Mouse (Mus musculus) yolk sac, embryonic 10.5 days (tissue): Measurements from ENCODE around the gene Carmil1.
"Not testable (repeated sequence)": the region's sequence is repeated elsewhere in the genome, so short reads cannot be mapped to it uniquely, and the experiment has no call there.

Source experiments
- DNase-seq: peaks from one replicate; pipeline ENCODE4 v3.0.0-alpha.2; 2017; ENCODE audit warnings: low spot score

Gene Carmil1

DNA sequence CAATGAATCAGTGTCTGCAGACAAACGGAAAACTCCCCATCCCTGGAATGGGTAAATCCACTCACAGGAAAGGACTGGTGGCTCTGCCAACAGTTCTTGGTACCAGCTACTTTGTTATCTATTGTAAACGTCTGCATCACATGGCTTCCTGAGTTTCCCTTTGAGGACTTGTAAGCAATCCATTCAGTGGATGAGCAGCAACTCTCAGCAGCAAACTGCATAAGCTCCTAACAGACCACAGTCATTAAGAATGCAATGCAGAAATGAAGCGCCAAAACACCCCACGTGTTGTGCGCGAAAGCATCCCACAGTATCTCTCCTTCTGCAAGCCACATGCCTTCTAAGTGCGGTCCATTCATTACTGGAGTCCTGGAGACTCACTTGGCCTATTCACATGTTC is 128.0 kb downstream of the Carmil1 start:
- no peak for DNase-seq

DNA sequence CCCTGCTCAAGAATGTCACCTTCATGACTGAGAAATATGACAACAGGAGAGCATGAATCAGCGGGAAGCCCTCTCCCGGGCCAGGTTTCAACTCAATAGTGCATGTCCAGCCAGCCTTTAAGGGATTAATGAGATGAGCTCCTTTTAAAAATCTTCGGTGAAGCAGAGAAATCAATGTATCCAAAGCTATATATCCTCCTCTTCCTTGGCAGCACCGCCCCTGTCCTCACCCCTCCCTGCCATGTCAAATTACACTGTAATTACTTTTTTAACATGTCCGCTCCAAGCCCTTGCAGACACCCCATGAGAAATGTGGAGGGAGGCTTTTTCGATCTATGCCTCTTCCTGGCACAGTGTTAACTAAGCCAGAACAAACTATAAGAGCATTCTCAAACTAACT is 129.3 kb downstream of the Carmil1 start:
- DNase-seq = no peak

DNA sequence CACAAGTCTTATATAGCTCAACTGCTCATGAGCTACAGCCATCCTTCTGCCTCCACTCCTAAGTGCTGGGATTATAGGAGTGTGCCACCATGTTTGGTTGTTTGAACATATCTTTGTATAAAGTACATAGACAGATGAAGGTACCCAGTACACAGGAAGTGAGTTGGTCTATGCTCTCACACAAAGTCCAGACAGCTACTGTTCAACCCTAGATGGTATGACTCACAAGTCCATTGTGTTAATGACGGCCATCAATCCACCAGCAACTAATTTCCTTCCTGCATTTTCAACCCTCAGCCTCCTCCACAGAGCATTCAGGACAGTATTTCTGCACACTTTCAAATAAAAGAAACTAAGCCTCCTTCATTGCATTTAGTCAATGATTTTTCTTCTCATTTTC is 132.0 kb downstream of the Carmil1 start:
- DNase-seq = no peak

DNA sequence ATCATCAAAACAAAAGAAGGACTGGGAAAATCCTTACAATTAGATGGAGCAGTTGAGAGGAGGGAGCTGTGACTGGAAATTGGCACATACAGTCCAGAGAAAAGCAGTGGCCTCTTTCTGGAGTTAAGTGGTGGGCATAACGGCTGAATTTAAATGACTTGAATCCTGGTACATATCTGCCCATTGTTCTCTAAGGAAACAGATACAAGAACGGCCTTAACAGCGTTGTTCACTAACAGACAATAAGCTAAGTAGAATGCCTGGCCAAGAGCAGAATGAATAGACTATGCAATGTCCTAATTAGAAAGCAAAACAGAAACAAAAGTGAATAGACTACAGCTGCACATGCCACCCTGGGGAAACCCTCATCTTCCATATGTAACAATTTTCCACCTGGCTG is 133.6 kb downstream of the Carmil1 start:
- no peak for DNase-seq

DNA sequence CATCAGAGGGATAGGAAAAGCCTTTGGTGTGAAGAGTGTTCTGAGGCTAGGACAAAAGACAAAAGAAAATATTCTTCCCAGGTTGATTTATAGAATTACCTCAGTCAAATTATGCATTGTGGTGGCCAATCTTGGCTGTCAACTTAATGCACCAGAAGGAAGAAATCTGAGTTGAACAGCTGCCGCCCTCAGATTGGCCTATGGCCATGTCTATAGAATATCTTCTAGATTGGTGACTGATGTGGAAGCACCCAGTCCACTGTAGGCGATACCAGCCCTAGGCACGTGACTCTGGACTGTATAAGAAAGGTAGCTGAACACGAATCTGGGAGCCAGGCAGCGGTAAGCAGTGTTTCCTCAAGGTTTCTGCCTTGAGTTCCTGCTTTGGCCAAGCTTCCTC is 134.1 kb downstream of the Carmil1 start:
- DNase-seq = no peak

DNA sequence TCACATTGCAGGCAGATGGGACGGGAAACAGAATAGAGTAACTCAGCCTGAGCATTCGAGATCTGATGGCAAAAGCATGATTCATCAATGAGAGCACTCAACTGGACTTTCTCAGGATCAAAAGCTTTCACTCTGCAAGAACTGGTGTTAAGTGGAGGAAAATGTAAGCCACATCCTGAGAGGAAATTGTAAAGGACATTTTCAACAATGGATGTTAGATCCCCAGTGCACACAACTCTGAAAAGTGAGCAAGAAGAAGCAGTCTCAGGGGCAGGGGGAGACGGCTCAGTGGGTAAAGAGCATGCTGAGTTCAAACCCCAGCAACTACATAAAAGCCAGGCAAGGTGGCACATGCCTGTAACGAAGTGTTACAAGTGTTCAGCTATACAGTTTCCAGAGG is 135.7 kb downstream of the Carmil1 start:
- no peak for DNase-seq

DNA sequence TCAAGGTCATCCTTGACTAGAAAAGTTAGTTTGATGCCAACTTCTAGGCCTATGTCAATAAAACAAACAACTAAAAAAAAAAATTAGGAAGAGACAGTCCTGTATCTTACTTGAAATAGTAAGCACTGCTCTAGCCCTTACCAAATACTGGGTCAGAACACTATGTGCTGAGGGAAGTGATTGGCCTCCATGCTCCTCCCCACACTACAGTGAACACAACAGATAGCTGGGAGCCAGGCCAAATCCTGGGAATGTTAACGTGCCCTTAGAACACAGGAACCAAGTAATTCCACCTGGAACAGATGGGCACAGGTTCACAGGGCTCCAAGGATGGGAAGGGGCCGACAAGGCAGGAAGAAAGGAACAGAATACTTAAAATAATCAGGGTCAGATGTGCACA is 136.5 kb downstream of the Carmil1 start:
- no peak for DNase-seq

DNA sequence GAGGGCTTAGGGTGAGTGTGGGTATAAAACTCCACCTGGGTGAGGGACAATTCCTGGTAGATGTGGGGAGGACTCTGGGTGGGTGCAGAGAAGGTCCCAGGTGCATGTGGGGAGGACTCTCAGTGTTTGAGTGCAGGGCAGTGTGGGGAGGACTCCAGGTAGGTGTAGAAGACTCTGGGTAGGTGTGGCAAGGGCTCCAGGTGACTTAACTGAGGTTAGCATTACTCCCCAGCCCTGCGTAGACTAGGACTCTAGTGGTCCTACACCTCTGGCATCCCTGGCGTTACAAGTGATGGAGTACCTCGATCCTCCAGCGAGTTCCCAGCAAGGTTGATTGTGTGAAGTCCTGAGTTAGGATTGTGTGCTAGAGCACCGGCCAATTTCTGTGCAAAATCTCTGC is 143.8 kb downstream of the Carmil1 start:
- no peak for DNase-seq

DNA sequence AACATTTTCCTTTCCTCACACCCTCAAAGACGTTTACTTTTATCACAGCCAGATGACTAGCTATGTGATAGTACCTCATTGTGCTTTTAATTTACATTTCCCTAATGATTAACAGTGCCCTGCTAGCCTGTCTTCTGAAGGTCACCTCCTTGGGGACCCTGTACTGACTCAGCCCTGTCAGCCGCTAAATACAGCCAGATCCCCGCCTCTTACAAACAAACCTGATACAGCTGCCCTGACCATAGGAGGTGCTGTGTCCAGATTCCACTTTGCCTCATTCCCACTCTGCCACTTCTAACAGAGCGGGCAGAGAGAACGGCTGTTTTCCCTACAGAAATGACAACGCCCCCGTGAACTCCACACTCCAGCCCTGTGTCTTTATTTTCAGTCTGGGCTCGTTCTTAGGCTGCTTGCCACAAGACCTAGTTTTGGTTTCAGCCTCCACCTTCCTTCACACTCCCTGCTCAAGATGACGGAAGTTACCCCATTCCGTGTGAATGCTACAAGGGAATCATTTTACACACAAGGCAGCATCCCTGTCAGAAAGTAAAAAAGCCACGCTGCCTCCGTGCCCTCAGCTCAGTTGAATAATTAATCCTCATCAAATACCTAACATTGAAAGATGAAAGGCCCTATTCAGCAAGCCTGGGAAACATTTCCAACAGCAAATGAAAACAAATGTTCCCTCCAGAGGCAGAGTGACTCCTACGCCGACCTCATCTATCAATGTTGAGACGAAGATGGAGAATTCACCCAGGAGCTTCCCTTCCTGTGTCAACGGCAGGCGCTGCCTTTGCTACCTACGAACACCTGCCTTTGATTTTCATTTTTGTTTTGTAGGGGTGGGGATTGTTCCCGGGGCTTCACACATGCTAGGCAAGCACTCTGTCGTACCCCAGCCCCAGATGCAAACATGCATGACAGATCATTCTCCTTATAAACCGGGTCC is 145.0 kb downstream of the Carmil1 start:
- peak; percentile 62 for DNase-seq

DNA sequence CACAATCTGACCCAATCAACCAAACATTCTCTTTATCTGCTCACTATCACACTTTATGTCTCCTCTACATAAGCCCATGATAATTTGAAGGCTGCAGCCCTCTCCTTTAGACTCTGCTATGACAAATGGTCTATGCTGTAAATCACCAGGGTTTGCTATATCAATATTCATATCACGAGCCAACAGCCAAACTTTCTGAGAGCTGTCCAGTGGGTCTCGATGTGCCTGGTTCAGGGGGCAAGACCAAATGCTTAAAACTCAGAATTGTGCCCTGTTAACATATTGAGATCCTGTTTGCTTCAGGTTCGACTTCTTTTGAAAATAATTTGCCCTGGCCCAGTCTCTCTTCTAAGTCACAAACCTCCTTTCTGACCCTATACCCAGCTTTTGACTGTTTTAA is 147.7 kb downstream of the Carmil1 start:
- no peak for DNase-seq

DNA sequence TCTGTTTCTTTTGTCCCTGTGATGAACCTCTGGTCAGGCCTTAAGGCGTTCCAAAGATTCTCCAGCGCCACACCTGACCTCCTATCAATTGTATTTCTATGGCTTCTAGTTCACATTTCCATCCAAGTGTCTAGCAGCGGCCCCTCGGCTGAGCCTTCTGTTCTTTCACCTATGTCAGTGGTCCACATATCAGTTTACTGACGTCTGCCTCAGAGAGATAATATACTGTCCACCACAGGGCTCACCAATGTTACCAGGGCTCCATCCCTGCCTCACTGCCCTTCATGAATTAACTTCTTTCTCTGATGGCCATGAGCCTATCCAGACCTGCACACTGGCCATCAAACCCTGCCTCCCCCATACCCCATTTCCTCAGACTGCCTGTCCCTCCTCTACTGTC is 149.3 kb downstream of the Carmil1 start:
- DNase-seq = no peak

DNA sequence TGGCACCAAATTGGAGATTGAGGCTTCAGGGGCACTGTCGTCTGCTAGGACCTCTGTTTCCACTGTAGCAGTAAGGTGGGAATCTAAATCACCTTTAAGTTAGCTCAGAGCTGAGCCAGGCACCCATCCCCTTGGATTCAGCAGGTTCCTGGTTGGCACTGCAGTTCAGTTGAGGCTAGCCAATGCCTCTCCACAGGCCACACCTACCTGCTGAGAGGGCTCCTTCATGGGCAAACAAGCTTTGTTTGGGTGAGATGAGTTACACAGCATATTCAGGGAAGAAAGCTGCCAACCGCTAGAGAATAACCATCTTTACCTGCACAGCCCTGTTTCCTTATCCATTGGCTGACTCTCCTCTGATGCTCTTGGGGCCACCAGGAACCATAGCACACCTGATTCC is 149.9 kb downstream of the Carmil1 start:
- no peak for DNase-seq

DNA sequence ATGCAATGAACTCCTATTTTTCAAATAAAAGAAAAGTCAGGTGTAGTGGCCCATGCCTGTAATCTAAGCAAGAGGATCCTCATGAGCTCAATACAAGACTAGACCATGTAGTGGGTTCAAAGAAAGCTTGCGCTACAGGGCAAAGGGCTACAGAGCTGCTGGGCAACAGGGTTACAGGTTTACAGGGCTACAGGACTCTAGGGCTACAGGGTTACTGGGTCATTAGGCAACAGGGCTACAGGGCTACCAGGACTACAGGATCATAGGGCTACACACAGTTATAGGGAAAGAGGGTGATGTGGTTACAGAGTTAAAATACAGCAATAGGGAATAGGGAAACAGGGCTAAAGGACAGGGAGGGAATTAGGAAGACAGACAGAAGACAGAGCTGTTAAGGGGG is 151.9 kb downstream of the Carmil1 start:
- DNase-seq = no peak

DNA sequence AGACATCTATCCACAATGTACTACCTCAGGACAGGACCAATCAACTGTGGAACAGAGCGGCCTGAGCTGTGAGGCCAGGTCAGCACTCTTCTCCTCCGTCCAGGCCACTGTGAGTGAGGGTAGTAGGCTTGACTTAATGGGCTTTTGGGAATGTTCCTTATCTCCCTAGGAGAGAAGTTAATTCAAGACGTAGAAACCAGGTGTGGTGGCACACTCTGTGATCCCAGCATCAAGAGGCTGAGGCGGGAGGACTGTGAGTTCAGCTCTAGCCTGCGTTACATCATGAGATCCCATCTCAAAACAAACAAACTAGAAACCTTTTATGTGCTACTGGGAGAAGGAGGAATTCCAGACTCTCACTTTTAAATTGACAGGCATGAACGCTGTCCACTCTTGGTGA is 154.7 kb downstream of the Carmil1 start:
- no peak for DNase-seq

DNA sequence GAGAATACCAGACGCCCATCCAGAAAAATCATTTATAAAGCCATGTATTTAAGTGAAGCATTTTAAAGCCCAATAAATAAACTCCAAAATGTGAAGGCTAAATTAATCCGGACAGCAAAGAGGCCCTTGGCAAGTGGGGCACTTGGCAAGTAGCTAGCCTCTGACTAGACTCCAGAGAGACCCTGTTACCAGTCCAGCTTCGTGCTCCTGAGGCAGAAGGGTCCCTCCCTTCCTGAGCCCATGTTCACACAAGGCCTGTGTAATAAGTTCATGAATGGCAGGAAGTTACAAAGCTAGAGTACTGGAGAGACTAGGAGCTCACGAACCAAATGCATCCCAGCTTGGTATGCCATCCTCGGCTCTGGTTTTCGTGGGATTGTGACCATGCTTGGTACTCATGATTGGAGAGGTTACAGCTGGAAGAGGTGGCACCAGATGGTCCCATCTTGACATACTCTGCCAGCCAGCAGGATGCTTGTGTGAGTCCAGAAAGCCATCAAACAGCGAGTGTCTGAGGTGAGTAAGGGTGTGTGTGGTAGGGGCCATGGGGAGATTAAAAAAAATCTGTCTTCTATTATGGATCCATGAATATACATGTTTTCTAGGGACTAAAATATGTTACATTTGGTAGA is 163.3 kb downstream of the Carmil1 start:
- DNase-seq = no peak

DNA sequence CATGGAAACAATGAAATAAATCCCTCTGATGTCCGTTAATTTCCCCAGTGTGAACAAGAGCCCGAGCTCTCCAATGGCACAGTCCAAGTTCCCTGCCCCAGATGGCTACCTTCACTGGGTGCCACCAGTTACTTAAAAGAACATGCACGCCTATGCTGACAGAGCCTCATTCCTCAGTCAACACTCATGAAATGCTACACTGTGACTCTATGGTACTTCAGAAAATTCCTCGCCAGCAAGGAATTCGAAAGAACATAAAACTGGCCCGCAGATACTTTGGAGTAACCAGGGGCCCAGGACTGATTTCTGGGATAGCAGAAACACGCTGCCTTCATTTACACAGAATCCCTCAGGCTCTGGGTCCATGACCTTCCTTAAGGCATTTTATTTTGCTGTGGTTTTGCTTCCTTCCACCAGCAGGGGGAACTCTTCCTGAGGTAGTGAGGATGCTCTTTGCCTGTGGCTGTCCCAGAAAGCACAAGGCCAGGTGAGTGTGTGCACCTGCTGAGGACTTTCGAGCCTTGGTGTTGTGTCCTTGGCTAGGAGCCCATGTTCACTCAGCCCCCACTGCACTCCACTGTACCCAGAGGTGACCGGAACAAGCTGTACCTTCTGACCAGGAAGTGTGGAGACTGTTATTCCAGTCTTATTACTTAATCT is 167.8 kb downstream of the Carmil1 start:
- peak; percentile 31 for DNase-seq

DNA sequence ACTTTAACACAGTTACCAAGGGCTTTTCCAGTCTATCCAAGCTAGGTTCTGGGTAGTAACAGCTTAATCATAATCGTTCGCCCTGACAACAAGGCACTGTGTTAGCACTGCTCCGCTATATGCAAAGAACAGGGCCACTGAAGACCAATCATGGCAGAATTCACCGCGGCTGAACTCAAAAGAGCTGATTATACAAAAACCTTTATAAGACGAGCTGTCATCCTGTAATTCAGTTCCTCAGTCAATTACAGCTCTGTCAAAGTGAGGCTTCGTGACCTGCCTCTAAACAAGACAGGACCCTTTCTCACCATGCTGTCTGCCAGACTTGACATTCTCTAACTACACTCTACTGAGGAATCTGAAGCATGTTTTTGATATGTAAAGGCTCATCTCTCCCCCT is 170.3 kb downstream of the Carmil1 start:
- DNase-seq = no peak

DNA sequence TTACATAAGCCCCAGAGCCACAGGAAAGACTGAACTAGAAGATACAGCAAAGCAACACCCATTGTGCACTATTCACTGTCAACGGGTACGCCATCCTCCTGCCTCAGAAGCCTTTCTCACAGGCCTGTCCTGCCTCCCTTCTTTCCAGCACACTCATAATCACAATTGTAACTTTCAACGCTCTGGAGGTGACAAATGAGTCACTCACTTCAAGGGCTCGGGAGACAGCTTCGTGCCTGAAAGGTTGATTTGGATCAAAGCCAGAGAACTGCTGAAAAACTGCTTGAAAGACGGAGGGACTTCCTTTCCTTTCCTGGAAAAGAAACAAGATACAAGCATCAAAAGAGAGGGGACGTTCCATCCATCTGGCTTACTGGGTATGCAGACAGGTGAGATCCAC is 172.3 kb downstream of the Carmil1 start:
- DNase-seq = no peak

DNA sequence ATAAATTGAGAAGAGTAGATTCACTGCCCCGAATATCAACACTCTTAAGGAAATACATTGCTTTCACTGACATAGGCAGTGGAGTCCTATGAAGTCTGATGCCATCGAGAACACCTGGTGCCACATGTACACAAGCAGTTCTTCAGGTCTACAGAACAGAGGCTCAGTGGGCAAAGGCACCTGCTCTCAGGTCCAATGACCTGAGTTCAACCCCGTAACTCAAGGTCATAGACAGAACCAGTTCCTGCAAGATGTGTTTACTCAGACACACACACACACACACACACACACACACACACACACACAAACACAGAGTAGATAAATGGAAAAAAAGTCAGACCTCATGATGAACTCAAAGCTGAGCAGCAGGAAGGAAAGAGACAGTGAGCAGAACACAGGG is 173.5 kb downstream of the Carmil1 start:
- no peak for DNase-seq

DNA sequence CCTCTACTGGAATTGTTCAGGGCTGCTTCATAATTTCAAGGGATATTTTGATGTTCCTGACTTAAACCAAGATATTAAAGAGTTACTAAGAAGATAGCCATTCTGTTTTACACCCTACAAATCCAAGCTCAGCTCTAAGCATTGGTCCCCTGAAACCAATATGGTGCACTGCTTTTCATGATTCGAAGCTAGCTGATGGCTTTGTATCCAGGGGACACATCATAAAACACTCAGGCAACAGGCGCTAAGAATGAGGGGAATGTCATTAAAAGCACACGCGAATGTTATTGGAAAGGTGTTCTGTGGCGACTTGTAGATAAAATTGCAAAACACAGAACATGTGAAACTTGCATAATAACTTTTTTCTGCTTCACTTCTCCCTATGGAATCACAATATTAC is 174.8 kb downstream of the Carmil1 start:
- no peak for DNase-seq

DNA sequence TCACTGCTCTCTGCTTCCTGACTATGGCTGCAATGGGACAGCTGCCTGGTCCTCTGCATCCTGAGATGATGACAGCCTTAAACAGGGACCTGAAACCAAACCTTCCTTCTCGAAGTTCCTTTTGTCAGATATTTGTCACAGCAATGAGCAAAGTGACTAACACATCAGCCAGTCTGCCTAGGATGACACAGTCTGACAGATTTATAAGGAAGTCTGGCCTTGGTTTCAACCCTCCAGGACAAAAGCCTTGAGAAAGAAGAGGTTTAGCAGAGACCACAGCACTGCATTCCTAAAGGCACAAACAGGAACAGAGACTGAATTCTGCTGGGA is 175.3 kb downstream of the Carmil1 start:
- no peak for DNase-seq

DNA sequence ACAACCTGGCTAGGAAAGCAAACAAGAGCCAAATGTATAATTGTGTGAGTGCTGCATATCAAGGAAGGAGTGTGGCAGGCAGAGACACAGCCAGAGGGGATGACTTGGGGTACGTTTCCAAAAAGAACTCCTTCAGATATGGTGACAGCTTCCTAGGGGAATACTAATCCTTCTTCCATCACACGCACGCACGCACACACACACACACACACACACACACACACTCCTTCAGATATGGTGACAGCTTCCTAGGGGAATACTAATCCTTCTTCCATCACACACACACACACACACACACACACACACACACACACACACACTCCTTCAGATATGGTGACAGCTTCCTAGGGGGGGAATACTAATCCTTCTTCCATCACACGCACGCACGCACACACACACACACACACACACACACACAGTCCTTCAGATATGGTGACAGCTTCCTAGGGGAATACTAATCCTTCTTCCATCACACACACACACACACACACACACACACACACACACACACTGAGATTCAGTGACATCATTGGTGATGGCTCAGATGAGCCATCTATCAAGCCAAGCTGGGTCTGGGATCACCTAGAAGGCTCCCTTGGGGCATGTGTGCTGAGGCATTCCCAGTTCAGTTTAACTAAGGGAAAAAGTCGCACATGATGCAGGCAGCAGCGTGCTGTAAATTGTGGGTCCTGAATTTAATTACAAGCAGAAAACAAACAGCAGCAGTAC is 175.8 kb downstream of the Carmil1 start:
- not testable (repeated sequence) for DNase-seq

DNA sequence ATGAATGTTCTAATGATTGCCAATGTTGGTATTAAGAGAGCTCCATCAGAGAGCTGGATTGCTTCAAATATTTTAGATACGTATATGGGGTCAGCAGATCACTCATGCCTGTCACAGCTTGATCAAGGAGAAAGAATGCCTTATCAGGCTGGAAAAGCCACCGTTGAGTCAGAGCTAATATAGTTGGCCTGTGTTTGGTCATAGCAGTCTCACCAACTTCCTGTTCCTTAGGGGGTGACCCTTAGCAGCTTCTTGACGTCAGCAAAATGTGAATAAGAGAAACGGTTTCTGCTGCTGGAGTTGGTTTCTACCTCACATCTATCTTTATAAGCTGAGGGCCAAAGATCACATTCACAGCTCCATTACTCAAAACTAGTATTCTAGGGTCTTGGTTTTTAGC is 176.6 kb downstream of the Carmil1 start:
- DNase-seq = no peak
